Mouse (Mus musculus) macrophage (primary cell): Measurements from ENCODE around the gene 1700013G24Rik. TPM values are rescaled to one million over a fixed set of nuclear protein-coding genes. Genes with fewer than 3 reads are reported as not detected.

Experiments
- H3K27ac ChIP-seq: fragments of 350-480 bp; formaldehyde crosslinking; 2 replicates; pipeline ENCODE4 v1.9.0; 2021
- H3K36me3 ChIP-seq: fragments of 350-480 bp; formaldehyde crosslinking; 2 replicates; pipeline ENCODE4 v1.9.0; 2021; ENCODE audit errors: inconsistent target
- H3K4me3 ChIP-seq: fragments of 350-480 bp; formaldehyde crosslinking; 2 replicates; pipeline ENCODE4 v1.9.0; 2021; ENCODE audit errors: inconsistent target
- H3K79me2 ChIP-seq: fragments of 350-480 bp; formaldehyde crosslinking; 2 replicates; pipeline ENCODE4 v1.9.0; 2021; ENCODE audit errors: inconsistent target
- WGBS: methylation state at CpG from one replicate; pipeline ENCODE4 v1.1.7; 2026; ENCODE audit warnings: inconsistent platforms; ENCODE audit not compliant: missing documents; 5-methylcytosine and 5-hydroxymethylcytosine counted together
- polyA plus RNA-seq: library from polyadenylated mRNA; stranded (reverse); fragments of 250-400 nt; gene quantifications from 3 replicates; pipeline ENCODE4 v1.2.4, GENCODE M21; 2018; ENCODE audit warnings: inconsistent platforms

The 1700013G24Rik gene
- polyA plus RNA-seq, 1 experiment from 2014 or later, result not detected

DNA sequence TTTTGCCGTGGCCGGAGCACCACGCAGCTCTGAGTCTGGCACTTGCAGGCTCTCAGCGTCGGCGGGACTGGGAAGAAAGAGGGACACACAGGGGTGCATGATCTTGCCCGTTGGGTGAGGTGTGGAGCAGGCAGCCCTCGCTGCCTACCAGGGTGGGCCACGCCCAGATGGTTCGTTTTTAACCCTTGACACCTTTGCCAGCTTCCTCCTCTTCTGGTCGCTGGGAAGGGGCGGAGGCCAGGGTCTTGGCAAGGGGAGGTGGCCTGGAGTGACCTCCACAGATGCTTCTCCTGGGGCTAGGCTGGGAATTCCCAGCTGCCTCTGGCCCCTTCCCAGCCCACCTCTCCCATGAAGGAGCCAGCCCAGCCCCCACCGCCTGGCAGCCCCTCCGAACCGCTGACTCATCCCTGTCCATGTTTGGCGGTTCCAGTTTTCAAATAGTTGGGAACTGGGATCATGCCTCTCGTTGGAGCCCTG lies 23.7 kb downstream of the 1700013G24Rik start:
- Histone ChIP-seq H3K4me3 (no peak overlapping the region), H3K79me2 (no peaks in the 10 kb centered on the region), H3K27ac (no peak overlapping the region), H3K36me3 (no peaks in the 10 kb centered on the region)
- 56% methylated on average over 17 of the region's 17 CpGs for WGBS

DNA sequence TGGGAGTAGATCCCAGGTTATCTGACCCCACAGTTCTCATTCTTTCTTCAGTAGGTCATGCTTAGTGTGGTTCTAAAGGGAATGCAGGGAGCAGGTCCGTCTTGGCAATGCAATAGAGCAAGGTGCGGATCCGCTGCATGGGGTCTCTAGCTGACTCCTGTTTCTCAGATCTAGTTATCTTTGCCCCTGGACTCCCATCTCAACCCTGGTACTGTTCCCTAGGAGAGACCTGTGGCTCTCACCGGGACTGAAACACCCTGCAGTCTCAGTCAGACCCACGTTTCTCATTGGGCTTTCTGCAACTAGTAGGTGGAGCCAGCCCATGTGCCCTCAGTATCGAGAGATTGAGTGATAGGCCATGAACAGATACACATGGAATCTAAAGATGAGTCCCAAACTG lies 24.5 kb downstream of the 1700013G24Rik start:
- no peaks in the 10 kb centered on the region for H3K36me3 ChIP-seq
- H3K4me3 ChIP-seq, result no peak overlapping the region
- H3K79me2 ChIP-seq, result no peaks in the 10 kb centered on the region
- WGBS, result 82% methylated on average over 6 of the region's 6 CpGs
- no peak overlapping the region for H3K27ac ChIP-seq

GRCm38 (mm10) chr4:137478306-137478705 lies 25.2 kb downstream of the 1700013G24Rik start:
- H3K79me2 ChIP-seq, result no peaks in the 10 kb centered on the region
- 54% methylated on average over 5 of the region's 5 CpGs for WGBS
- H3K27ac ChIP-seq, result no peak overlapping the region
- no peaks in the 10 kb centered on the region for H3K36me3 ChIP-seq
- no peak overlapping the region for H3K4me3 ChIP-seq

- no peaks in the 10 kb centered on the region for H3K79me2 ChIP-seq
- H3K27ac ChIP-seq, result no peak overlapping the region
- no peaks in the 10 kb centered on the region for H3K36me3 ChIP-seq
- WGBS, result 74% methylated on average over 6 of the region's 6 CpGs
- H3K4me3 ChIP-seq, result no peak overlapping the region
These were observed 26.7 kb downstream of the 1700013G24Rik start for GRCm38 (mm10) chr4:137479757-137480156.

DNA sequence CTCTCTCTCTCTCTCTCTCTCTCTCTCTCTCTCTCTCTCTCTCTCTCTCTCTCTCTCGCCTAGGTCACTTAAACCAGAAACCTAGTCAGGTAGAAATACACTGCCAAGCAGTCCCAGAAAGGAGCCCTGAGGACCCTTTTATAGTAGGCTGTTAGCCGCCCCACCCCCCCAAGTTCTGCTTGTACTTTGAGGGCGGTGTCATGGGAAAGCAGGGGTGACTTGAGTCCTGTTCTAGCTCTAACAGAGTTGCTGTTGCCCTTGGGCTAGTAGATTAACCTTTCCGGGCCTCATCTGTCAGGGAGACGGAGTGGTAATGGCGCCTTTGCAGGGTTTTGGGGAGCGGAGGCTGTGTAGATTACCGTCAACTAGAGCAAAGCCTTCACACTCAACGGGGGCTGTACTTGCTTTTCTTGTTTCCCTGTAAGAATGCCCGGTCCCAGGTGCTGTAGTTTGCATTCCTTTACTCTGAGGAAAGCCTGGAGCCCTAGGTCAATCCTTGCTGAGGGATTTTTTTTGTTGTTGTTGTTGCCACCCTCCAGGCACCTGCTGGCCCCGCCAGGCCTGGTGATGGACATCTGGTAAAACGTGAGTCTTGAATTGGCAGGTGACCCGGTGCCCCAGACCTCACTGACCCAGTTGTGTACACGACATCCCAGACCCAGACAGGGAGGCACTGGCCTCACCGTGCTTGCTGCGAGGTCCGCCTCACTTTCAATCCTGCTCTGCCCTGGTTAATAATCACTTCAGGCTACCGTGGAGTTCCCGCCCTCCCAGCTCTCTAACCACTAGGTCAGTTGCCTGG lies 27.3 kb downstream of the 1700013G24Rik start:
- 90% methylated on average over 19 of the region's 19 CpGs for WGBS
- H3K27ac ChIP-seq, result no peak overlapping the region

DNA sequence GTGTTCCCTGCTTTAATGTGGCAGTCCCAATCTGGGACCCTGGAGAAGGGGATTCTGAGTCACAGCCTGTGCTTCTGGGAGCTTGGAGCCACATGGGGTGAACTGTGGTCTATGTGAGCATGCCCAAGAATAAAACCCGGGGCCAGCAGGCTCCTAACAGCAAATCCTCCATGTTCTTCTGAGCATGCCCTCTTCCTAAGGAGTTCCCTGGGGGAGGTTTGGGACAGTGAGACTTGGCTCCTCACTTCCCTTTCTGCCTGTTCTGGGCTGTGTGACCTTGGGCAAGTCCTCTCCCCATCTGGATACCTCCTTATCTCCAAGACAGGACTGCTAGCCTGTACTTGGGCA lies 27.9 kb downstream of the 1700013G24Rik start:
- WGBS, result 43% methylated on average over 1 of the region's 1 CpGs
- Histone ChIP-seq H3K27ac (no peak overlapping the region), H3K36me3 (no peaks in the 10 kb centered on the region), H3K79me2 (no peaks in the 10 kb centered on the region), H3K4me3 (no peak overlapping the region)

More for the DNA sequence above, 27.3 kb downstream of the 1700013G24Rik start:
- no peaks in the 10 kb centered on the region for H3K36me3 ChIP-seq
- H3K79me2 ChIP-seq, result no peaks in the 10 kb centered on the region
- H3K4me3 ChIP-seq, result no peak overlapping the region

GRCm38 (mm10) chr4:137481381-137482030 lies 28.4 kb downstream of the 1700013G24Rik start:
- H3K36me3 ChIP-seq, result no peaks in the 10 kb centered on the region
- H3K27ac ChIP-seq, result no peak overlapping the region
- 91% methylated on average over 13 of the region's 13 CpGs for WGBS
- no peaks in the 10 kb centered on the region for H3K79me2 ChIP-seq
- no peak overlapping the region for H3K4me3 ChIP-seq

- Histone ChIP-seq H3K36me3 (no peaks in the 10 kb centered on the region), H3K4me3 (no peak overlapping the region), H3K27ac (no peak overlapping the region), H3K79me2 (no peaks in the 10 kb centered on the region)
- WGBS, result 25% methylated on average over 15 of the region's 16 CpGs
These were observed 30.8 kb downstream of the 1700013G24Rik start for GRCm38 (mm10) chr4:137483871-137484270.

GRCm38 (mm10) chr4:137484586-137484985 lies 31.5 kb downstream of the 1700013G24Rik start:
- 90% methylated on average over 7 of the region's 7 CpGs for WGBS
- Histone ChIP-seq H3K27ac (no peak overlapping the region), H3K4me3 (no peak overlapping the region), H3K36me3 (no peaks in the 10 kb centered on the region), H3K79me2 (no peaks in the 10 kb centered on the region)

DNA sequence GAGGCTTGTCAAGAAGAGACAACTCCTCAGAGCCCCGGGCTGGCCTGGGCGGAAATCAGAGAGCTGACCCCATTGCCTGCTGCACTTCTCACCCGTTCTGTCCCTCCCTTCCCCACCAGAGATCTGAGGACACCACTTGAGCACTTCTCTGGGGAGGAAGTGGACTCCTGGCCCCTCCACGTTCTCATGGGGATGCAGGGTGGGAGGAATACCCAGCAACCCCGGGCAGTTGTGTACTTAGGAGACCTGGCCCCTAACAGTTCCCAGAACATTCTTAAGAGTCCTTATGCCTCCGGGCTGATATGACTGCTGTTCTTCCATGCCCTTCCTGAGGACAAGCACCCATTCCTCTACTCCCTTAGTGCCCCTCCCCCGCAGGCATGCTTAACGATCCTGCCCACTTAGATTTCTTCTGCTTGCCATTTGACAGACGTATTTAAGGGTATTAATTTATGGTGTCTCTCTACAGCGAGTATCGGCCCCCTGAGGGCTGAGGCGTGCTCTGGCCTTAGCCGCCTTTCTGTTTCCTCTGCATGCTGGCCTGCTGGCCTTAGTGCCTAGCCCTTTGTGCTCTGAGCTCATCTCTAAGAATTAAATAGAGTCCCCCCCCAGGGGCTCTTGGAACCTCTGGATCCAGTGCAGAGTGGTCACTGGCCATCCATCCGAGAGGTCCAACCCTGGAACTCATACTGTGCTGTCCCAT lies 32.3 kb downstream of the 1700013G24Rik start:
- H3K79me2 ChIP-seq, result no peaks in the 10 kb centered on the region
- H3K4me3 ChIP-seq, result no peak overlapping the region
- H3K36me3 ChIP-seq, result no peaks in the 10 kb centered on the region
- 78% methylated on average over 14 of the region's 14 CpGs for WGBS
- H3K27ac ChIP-seq, result no peak overlapping the region

DNA sequence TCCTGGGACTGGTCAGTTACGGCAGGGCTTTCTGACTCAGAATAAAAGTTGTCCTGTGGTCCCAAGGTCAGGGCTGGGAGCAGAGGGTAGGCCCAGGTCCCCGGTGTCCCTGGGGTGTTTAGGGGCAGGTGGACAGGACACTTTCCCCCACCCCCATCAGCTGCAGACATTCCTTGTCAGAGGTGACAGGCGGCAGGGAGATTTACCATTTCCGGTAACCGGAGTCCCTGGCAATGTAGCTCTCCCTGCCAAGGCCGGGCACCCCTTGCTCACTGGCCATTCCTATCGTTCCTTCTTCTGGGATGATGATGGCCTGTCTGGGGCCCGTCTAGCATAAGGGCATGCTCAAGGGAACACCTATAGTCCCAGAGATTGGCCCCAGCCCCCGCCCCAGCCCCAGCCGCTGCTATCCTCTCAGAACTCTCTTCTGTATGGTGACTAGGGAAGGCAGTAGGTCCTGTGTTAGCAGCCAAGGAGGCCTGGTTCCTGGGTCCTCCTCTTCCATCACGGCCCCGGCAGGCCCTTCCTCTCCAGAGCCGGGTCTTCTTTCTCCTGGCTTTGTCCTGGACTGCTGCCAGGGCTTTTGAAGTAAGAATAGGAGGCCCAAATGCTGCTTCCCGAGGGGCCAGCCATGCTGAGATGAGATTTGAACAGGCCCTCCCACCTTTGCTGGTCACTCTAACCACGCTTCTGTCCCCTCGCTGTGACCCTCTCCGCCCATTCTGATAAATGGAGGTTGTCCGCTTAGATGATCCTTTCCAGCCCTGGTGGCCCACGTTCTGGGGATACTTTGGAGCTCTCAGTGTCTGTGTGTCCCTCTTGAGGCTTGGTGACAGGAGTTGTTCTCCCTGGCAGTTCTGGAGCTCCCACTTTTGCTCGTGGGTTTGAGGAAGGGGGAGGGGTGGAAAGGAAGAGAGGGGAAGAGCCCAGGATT lies 33.3 kb downstream of the 1700013G24Rik start:
- no peaks in the 10 kb centered on the region for H3K36me3 ChIP-seq
- H3K27ac ChIP-seq, result no peak overlapping the region
- H3K4me3 ChIP-seq, result no peak overlapping the region
- no peaks in the 10 kb centered on the region for H3K79me2 ChIP-seq
- WGBS, result 83% methylated on average over 20 of the region's 20 CpGs

DNA sequence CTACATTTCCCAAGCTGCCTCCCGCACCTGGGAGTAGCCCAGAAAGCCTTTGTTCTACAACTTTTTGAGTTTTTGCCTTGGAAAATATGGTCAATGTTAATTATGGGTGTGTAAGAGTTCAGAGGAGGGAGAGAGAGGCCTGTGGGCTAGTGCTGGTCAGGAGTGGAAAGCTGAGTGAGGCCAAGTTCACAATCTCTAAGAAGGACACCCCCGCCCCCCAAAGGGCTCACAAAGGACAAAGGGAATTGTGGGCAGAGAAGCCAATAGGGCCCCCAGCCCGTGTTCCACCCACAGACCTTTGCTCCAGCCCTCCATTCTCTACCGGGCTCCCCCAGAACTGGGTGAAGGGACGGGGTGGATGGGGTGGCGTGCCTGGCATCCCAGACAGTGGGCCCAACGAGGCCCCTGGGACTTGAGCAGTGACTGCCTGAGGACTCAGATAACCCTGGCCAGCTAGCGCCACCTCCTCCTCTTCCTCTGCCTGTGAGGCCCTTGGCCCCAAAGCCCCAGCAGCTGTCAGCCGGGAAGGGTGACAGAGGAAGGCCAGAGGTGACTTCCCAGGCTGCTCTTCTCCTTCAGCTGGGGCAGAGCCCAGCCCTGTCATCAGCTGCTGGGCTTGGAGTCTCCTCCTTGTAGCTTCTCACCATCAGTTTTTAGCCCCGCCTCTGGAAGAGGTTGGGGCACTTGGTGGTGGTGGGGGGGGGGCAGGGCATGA lies 34.4 kb downstream of the 1700013G24Rik start:
- no peaks in the 10 kb centered on the region for H3K79me2 ChIP-seq
- WGBS, result 68% methylated on average over 10 of the region's 10 CpGs
- no peaks in the 10 kb centered on the region for H3K36me3 ChIP-seq
- no peak overlapping the region for H3K27ac ChIP-seq
- H3K4me3 ChIP-seq, result no peak overlapping the region

- Histone ChIP-seq H3K27ac (no peak overlapping the region), H3K4me3 (no peak overlapping the region), H3K79me2 (no peaks in the 10 kb centered on the region), H3K36me3 (no peaks in the 10 kb centered on the region)
- 83% methylated on average over 11 of the region's 11 CpGs for WGBS
These were observed 35.0 kb downstream of the 1700013G24Rik start for GRCm38 (mm10) chr4:137488038-137488437.
